In genomic region chr8:71629781-71630212, GRCm38 (mm10) we compare ENCODE assay signal across 8 mouse cellular contexts. TPM values are rescaled to one million over a fixed set of nuclear protein-coding genes. Genes with fewer than 3 reads are reported as not detected.
DNase-seq lines count a peak whose midpoint lies in the region; ATAC-seq lines count a peak whose summit lies in the region.

No protein-coding gene starts in this region.

- 2% methylated on average over 25 of the region's 25 CpGs for WGBS in embryonic facial prominence, embryonic 11.5 days
- 8% methylated on average over 25 of the region's 25 CpGs for WGBS in heart, embryonic 15.5 days

- H3K27me3 ChIP-seq in embryonic facial prominence, embryonic 11.5 days (ENCODE audit: control insufficient read depth, insufficient read depth, low read length), result peaks cover 3% of the 10 kb centered on the region; the same call in 1 of the 2 replicates
- peaks cover 46% of the 10 kb centered on the region for H3K27me3 ChIP-seq in heart, embryonic 15.5 days

- H3K27ac ChIP-seq in embryonic facial prominence, embryonic 11.5 days (replicated peaks; ENCODE audit: low read depth, low read length), result no peak overlapping the region
- no peak overlapping the region for H3K27ac ChIP-seq in heart, embryonic 15.5 days

- H3K36me3 ChIP-seq in embryonic facial prominence, embryonic 11.5 days (replicated peaks; ENCODE audit: control insufficient read depth, insufficient read depth, low read depth, low read length), result no peaks in the 10 kb centered on the region
- H3K36me3 ChIP-seq in heart, embryonic 15.5 days, result peaks cover 7% of the 10 kb centered on the region; the same call in 1 of the 2 replicates

- H3K9me3 ChIP-seq in embryonic facial prominence, embryonic 11.5 days (replicated peaks; ENCODE audit: control insufficient read depth, low read length), result no peaks in the 10 kb centered on the region; the same call in 1 of the 2 replicates
- peaks cover 7% of the 10 kb centered on the region; the same call in 1 of the 2 replicates for H3K9me3 ChIP-seq in heart, embryonic 15.5 days (replicated peaks)

- H3K4me2 ChIP-seq in embryonic facial prominence, embryonic 11.5 days (ENCODE audit: low read depth, low read length), result peak overlapping the region; percentile 95
- peak overlapping the region; percentile 95 for H3K4me2 ChIP-seq in heart, embryonic 15.5 days

- peak; percentile 66 for DNase-seq in A20 (ENCODE audit: low read depth, low spot score)
- peak; percentile 24 for DNase-seq in Muller cell, postnatal 12 days (ENCODE audit: inconsistent ontology term)
- DNase-seq in embryonic facial prominence, embryonic 11.5 days (ENCODE audit: low spot score), result peak; percentile 61
- peak; percentile 72 for DNase-seq in kidney, postnatal 14 days
- peak; percentile 60 for DNase-seq in mesoderm, embryonic 11.5 days (ENCODE audit: low read depth, low spot score)
- DNase-seq in thymus, postnatal 0 days (ENCODE audit: low spot score), result peak; percentile 46
- no peak for DNase-seq in right cerebral cortex, postnatal 25 days

- peak; percentile 26; the same call in 1 of the 2 replicates for ATAC-seq in embryonic facial prominence, embryonic 11.5 days (replicated peaks; ENCODE audit: insufficient number of reproducible peaks, low FRiP score, low TSS enrichment, low read depth)
- no peak for ATAC-seq in heart, embryonic 15.5 days (replicated peaks; ENCODE audit: insufficient number of reproducible peaks, insufficient read depth, low FRiP score, low read depth)

- peaks cover 2% of the 10 kb centered on the region; the same call in 1 of the 2 replicates for H3K4me1 ChIP-seq in embryonic facial prominence, embryonic 11.5 days (ENCODE audit: control insufficient read depth, insufficient read depth, low read length)
- peaks cover 37% of the 10 kb centered on the region for H3K4me1 ChIP-seq in heart, embryonic 15.5 days (replicated peaks)

- H3K4me3 ChIP-seq in embryonic facial prominence, embryonic 11.5 days (ENCODE audit: low read depth, low read length), result peak overlapping the region; percentile 51
- H3K4me3 ChIP-seq in heart, embryonic 15.5 days, result peak overlapping the region; percentile 57

- H3K9ac ChIP-seq in embryonic facial prominence, embryonic 11.5 days (replicated peaks; ENCODE audit: low read length), result peak overlapping the region; percentile 74
- H3K9ac ChIP-seq in heart, embryonic 15.5 days, result peak overlapping the region; percentile 42; the same call in 1 of the 2 replicates

RNA-seq across cellular contexts. Expression of gene Colgalt1, which starts 19.0 kb away (rescaled TPM):
- 45.2 and 48.2 TPM in 2 replicates for polyA plus RNA-seq in embryonic facial prominence, embryonic 11.5 days (2014; fragmentation: Nextera tagmentation; extraction: Ambion mirVana)
- 50.4 and 64.5 TPM in 2 replicates for polyA plus RNA-seq in heart, embryonic 15.5 days (2015; fragmentation: Nextera tagmentation; extraction: Ambion mirVana)
- polyA plus RNA-seq in thymus, postnatal 0 days (2015; fragmentation: Nextera tagmentation; extraction: Ambion mirVana), result 37.9 and 38.9 TPM in 2 replicates

RNA-seq across cellular contexts. Expression of gene Fam129c, which starts 32.3 kb away (rescaled TPM):
- polyA plus RNA-seq in embryonic facial prominence, embryonic 11.5 days (2014; fragmentation: Nextera tagmentation; extraction: Ambion mirVana), result 2.6 and 2.7 TPM in 2 replicates
- 2.1 and 3.1 TPM in 2 replicates for polyA plus RNA-seq in heart, embryonic 15.5 days (2015; fragmentation: Nextera tagmentation; extraction: Ambion mirVana)
- polyA plus RNA-seq in thymus, postnatal 0 days (2015; fragmentation: Nextera tagmentation; extraction: Ambion mirVana), result 9.4 and 11.2 TPM in 2 replicates

RNA-seq across cellular contexts. Expression of gene Pgls, which starts 37.8 kb away (rescaled TPM):
- 231 and 237 TPM in 2 replicates for polyA plus RNA-seq in embryonic facial prominence, embryonic 11.5 days (2014; fragmentation: Nextera tagmentation; extraction: Ambion mirVana)
- polyA plus RNA-seq in heart, embryonic 15.5 days (2015; fragmentation: Nextera tagmentation; extraction: Ambion mirVana), result 159 and 171 TPM in 2 replicates
- polyA plus RNA-seq in thymus, postnatal 0 days (2015; fragmentation: Nextera tagmentation; extraction: Ambion mirVana), result 340 and 346 TPM in 2 replicates

RNA-seq across cellular contexts. Expression of gene Unc13a, which starts 41.8 kb away (rescaled TPM):
- 1.2 and 1.7 TPM in 2 replicates for polyA plus RNA-seq in embryonic facial prominence, embryonic 11.5 days (2014; fragmentation: Nextera tagmentation; extraction: Ambion mirVana)
- 0.49 and 0.75 TPM in 2 replicates for polyA plus RNA-seq in heart, embryonic 15.5 days (2015; fragmentation: Nextera tagmentation; extraction: Ambion mirVana)
- 0.58 and 0.68 TPM in 2 replicates for polyA plus RNA-seq in thymus, postnatal 0 days (2015; fragmentation: Nextera tagmentation; extraction: Ambion mirVana)

RNA-seq across cellular contexts. Expression of gene Jak3, which starts 46.3 kb away (rescaled TPM):
- polyA plus RNA-seq in embryonic facial prominence, embryonic 11.5 days (2014; fragmentation: Nextera tagmentation; extraction: Ambion mirVana), result 1.2 and 1.9 TPM in 2 replicates
- 6.9 and 11.4 TPM in 2 replicates for polyA plus RNA-seq in heart, embryonic 15.5 days (2015; fragmentation: Nextera tagmentation; extraction: Ambion mirVana)
- 17.0 and 20.3 TPM in 2 replicates for polyA plus RNA-seq in thymus, postnatal 0 days (2015; fragmentation: Nextera tagmentation; extraction: Ambion mirVana)
